Comparison of ENCODE assay signal across 7 mouse cellular contexts in the genomic region with DNA sequence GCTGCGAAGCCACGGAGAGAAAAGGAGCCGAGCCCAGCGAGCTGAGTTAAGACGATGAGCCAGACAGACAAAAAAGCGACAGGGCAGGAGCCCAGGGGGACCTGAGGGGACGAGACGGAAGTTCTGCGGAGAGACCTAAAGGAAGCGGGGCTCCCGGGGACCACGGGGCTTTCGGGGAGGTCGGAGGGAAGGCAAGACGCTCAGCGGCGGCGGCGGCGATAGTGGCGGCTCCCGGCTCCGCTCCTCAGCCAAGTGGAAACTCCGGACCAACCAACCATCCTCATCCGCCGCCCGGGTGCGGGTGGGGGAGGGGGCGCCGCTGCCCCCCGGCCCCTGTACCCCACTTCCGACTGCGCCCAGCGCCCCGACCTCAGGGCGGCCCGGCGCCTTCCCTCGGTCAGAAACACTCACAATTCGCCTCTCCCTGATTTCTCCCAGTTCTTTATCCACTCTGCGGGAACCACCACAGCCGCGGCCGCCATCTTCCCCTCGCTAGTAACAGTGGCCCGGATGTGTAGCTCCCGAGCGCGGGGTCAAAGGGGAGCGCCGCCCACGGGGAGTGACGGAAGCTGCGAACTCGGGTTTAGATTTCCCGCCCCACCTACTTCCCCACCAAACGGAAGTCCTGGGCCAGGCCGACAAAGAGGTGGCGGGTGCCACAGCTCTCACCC. TPM values are rescaled to one million over a fixed set of nuclear protein-coding genes. Genes with fewer than 3 reads are reported as not detected.
DNase-seq lines count a peak whose midpoint lies in the region; ATAC-seq lines count a peak whose summit lies in the region.

No protein-coding gene starts in this region.

- peak overlapping the region; percentile 54 for H3K4me2 ChIP-seq in limb, embryonic 11.5 days (ENCODE audit: low read depth, severe bottlenecking)
- H3K4me2 ChIP-seq in midbrain, embryonic 14.5 days (ENCODE audit: low read length), result peak overlapping the region; percentile 66

- 0 out of 2 replicates have a peak, but pooled peaks cover 3% of the 10 kb centered on the region for H3K4me1 ChIP-seq in embryonic facial prominence, embryonic 10.5 days
- no peaks in the 10 kb centered on the region for H3K4me1 ChIP-seq in limb, embryonic 11.5 days (ENCODE audit: control insufficient read depth, insufficient read depth, low read length)
- peaks cover 8% of the 10 kb centered on the region; the same call in 1 of the 2 replicates for H3K4me1 ChIP-seq in midbrain, embryonic 14.5 days (ENCODE audit: control insufficient read depth, insufficient read depth, low read length)

- H3K9ac ChIP-seq in limb, embryonic 11.5 days (ENCODE audit: low read length), result peak overlapping the region; percentile 75
- peak overlapping the region; percentile 66 for H3K9ac ChIP-seq in midbrain, embryonic 14.5 days (replicated peaks; ENCODE audit: low read length)

- peak overlapping the region; percentile 93 for H3K27ac ChIP-seq in embryonic facial prominence, embryonic 10.5 days (replicated peaks)
- peak overlapping the region; percentile 82 for H3K27ac ChIP-seq in limb, embryonic 11.5 days (replicated peaks; ENCODE audit: low read depth, low read length)
- peak overlapping the region; percentile 89 for H3K27ac ChIP-seq in midbrain, embryonic 14.5 days (replicated peaks; ENCODE audit: low read depth, low read length)

- peak; percentile 91 for DNase-seq in adrenal gland, postnatal 10 days
- peak; percentile 89 for DNase-seq in embryonic facial prominence, embryonic 10.5 days (ENCODE audit: low spot score)
- DNase-seq in heart, adult 11 months, result peak; percentile 99
- peak; percentile 90 for DNase-seq in kidney, adult 18-20 months
- peak; percentile 89 for DNase-seq in limb, embryonic 11.5 days (ENCODE audit: low spot score)
- peak; percentile 93 for DNase-seq in midbrain, embryonic 14.5 days
- DNase-seq in spleen, adult 18-20 months, result peak; percentile 81 to 84

- WGBS in embryonic facial prominence, embryonic 10.5 days, result 17% methylated on average over 49 of the region's 59 CpGs
- WGBS in limb, embryonic 11.5 days, result 15% methylated on average over 37 of the region's 59 CpGs
- 20% methylated on average over 50 of the region's 59 CpGs for WGBS in midbrain, embryonic 14.5 days

- no peaks in the 10 kb centered on the region for H3K27me3 ChIP-seq in embryonic facial prominence, embryonic 10.5 days (replicated peaks; ENCODE audit: low read depth, poor library complexity, severe bottlenecking)
- no peaks in the 10 kb centered on the region for H3K27me3 ChIP-seq in limb, embryonic 11.5 days (ENCODE audit: control insufficient read depth, insufficient read depth, low read length)
- H3K27me3 ChIP-seq in midbrain, embryonic 14.5 days (ENCODE audit: control insufficient read depth, insufficient read depth, low read length), result no peaks in the 10 kb centered on the region

- H3K4me3 ChIP-seq in embryonic facial prominence, embryonic 10.5 days, result peak overlapping the region; percentile 75
- H3K4me3 ChIP-seq in limb, embryonic 11.5 days (ENCODE audit: low read depth, low read length), result peak overlapping the region; percentile 60
- H3K4me3 ChIP-seq in midbrain, embryonic 14.5 days (replicated peaks; ENCODE audit: low read depth, low read length), result peak overlapping the region; percentile 57

- H3K9me3 ChIP-seq in embryonic facial prominence, embryonic 10.5 days, result peaks cover 2% of the 10 kb centered on the region; the same call in 1 of the 2 replicates
- no peaks in the 10 kb centered on the region for H3K9me3 ChIP-seq in limb, embryonic 11.5 days (ENCODE audit: control insufficient read depth, low read length)
- H3K9me3 ChIP-seq in midbrain, embryonic 14.5 days (ENCODE audit: control insufficient read depth, low read length), result no peaks in the 10 kb centered on the region

- H3K36me3 ChIP-seq in embryonic facial prominence, embryonic 10.5 days (replicated peaks), result no peaks in the 10 kb centered on the region
- no peaks in the 10 kb centered on the region for H3K36me3 ChIP-seq in limb, embryonic 11.5 days (ENCODE audit: control insufficient read depth, insufficient read depth, low read length)
- H3K36me3 ChIP-seq in midbrain, embryonic 14.5 days (ENCODE audit: control insufficient read depth, insufficient read depth, low read length), result no peaks in the 10 kb centered on the region

- ATAC-seq in limb, embryonic 11.5 days (ENCODE audit: insufficient number of reproducible peaks, low FRiP score, low TSS enrichment, low read depth), result peak; percentile 95
- ATAC-seq in midbrain, embryonic 14.5 days (ENCODE audit: low FRiP score, low TSS enrichment), result peak; percentile 96

RNA-seq across cellular contexts. Expression of a gene that starts 8.9 kb away (rescaled TPM):
- 10 to 100 TPM; 55.1 to 64.6 TPM for total RNA-seq in adrenal gland, postnatal 10 days (2021)
- 77.7 and 79.3 TPM in 2 replicates for polyA plus RNA-seq in embryonic facial prominence, embryonic 10.5 days (2016; fragmentation: Nextera tagmentation; extraction: Ambion mirVana)
- 91.8 and 98.1 TPM in 2 replicates for polyA plus RNA-seq in limb, embryonic 11.5 days (2014; fragmentation: Nextera tagmentation; extraction: Ambion mirVana)
- polyA plus RNA-seq in midbrain, embryonic 14.5 days (2014; fragmentation: Nextera tagmentation; extraction: Ambion mirVana), result 109 and 121 TPM in 2 replicates

Comparison
In these comparisons a context has a peak if more than half of its experiments do, and no peak if none do; other contexts are left out.
1. Peak in every context shown above with its lines: DNase-seq, ATAC-seq, H3K4me3 ChIP-seq and H3K27ac ChIP-seq.